Mouse (Mus musculus) spleen, postnatal 14 days (tissue): ENCODE data around the gene Map1b.

Experiments used
- DNase-seq, 2 experiments: peaks; one replicate each; pipeline ENCODE4 v3.0.0; 2021 to 2022; ENCODE audit warnings: low spot score in 2 of 2

Map1b gene

GRCm38 (mm10) chr13:99447403-99448199, 68.7 kb downstream of the Map1b start:
- DNase-seq, result no peak

- no peak for DNase-seq
Observed at GRCm38 (mm10) chr13:99447002-99447401, 69.3 kb downstream of the Map1b start.

GRCm38 (mm10) chr13:99444880-99445279, 71.5 kb downstream of the Map1b start:
- DNase-seq, result no peak

- no peak for DNase-seq
Observed at GRCm38 (mm10) chr13:99444431-99444871, 71.9 kb downstream of the Map1b start.

- no peak for DNase-seq
Observed at GRCm38 (mm10) chr13:99443484-99444175, 72.7 kb downstream of the Map1b start.

- no peak for DNase-seq
Observed at GRCm38 (mm10) chr13:99442434-99443249, 73.7 kb downstream of the Map1b start.

- DNase-seq, result no peak
Observed at GRCm38 (mm10) chr13:99441700-99442433, 74.5 kb downstream of the Map1b start.

GRCm38 (mm10) chr13:99440228-99440627, 76.1 kb downstream of the Map1b start:
- DNase-seq, result no peak

- no peak for DNase-seq
Observed at GRCm38 (mm10) chr13:99439357-99439756, 77.0 kb downstream of the Map1b start.

GRCm38 (mm10) chr13:99437051-99437450, 79.3 kb downstream of the Map1b start:
- no peak for DNase-seq

GRCm38 (mm10) chr13:99434494-99434893, 81.8 kb downstream of the Map1b start:
- no peak for DNase-seq

- DNase-seq, result no peak
Observed at GRCm38 (mm10) chr13:99433068-99434008, 83.0 kb downstream of the Map1b start.

GRCm38 (mm10) chr13:99423581-99423980, 92.8 kb downstream of the Map1b start:
- no peak for DNase-seq

- no peak for DNase-seq
Observed at GRCm38 (mm10) chr13:99416601-99417000, 99.7 kb downstream of the Map1b start.

- no peak for DNase-seq
Observed at GRCm38 (mm10) chr13:99414352-99414742, 102.0 kb downstream of the Map1b start.

- no peak for DNase-seq
Observed at GRCm38 (mm10) chr13:99413481-99414351, 102.6 kb downstream of the Map1b start.

GRCm38 (mm10) chr13:99412477-99413080, 103.8 kb downstream of the Map1b start:
- no peak for DNase-seq

GRCm38 (mm10) chr13:99411761-99412160, 104.6 kb downstream of the Map1b start:
- no peak for DNase-seq
